Comparison of ENCODE assay signal across 21 mouse cellular contexts in the genomic region with DNA sequence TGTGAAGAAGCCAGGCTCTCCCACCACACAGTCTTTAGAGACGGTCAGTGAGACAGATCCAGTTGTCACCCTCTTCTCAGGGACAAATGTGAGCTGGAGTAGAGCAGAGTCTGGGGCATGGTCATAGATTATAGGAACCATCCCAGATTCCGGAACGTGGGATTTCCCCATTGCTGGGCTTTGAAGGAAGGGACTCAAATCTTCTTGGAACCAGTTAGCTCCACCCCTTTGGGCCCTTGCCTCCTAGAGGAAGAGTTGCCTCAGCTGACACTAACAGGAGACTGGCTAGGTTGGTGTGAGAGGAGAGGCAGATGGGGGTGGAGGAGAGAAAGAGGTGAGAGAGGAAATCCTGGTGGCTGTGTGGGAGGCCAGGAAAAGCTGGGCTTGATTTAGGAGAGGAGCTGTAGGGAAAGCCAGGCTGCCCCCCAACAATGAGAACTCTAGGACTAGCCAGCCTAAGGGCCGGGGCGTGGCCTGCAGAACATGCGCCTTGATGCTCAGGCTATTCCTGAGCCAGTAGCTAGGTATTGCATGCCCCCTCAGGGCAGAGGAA. TPM values are rescaled to one million over a fixed set of nuclear protein-coding genes. Genes with fewer than 3 reads are reported as not detected.
A peak's percentile ranks its signal among the peaks of the same experiment; 100 is the strongest.
DNase-seq lines count a peak whose midpoint lies in the region; ATAC-seq lines count a peak whose summit lies in the region.
"Had no signal": no experiment of that assay in that cellular context is flagged by ENCODE, and none has a peak within 500 bp of the region (broad histone marks: within the 10 kb centered on the region; RNA-seq: fewer than 3 reads in every experiment).

No protein-coding gene starts in this region.

- DNase-seq in frontal cortex, postnatal 25 days (ENCODE audit: low spot score in 2 of 2) = no peak
- peak; percentile 17 to 22 for DNase-seq in left cerebral cortex, postnatal 36 days (ENCODE audit: low spot score in 2 of 2)
- no peak for DNase-seq in left cerebral cortex, postnatal 14 days (ENCODE audit: low spot score in 2 of 2)
- peak; percentile 17 to 35 for DNase-seq in right cerebral cortex, adult 2 months (ENCODE audit: low spot score in 2 of 2)
- no peak for DNase-seq in right cerebral cortex, postnatal 10 days (ENCODE audit: low spot score in 2 of 2)
- DNase-seq in forebrain, embryonic 11.5 days (ENCODE audit: low spot score) = no peak
- DNase-seq: embryo, embryonic 11 days; forebrain, postnatal 0 days; gastrocnemius, postnatal 10 days; heart, adult 18-20 months; heart, postnatal 36 days; kidney, adult 11 months; thymus, adult 18-20 months had no signal

- no peak overlapping the region for H3K9ac ChIP-seq in forebrain, embryonic 11.5 days (ENCODE audit: low read length)
- H3K9ac ChIP-seq: forebrain, postnatal 0 days; heart, embryonic 13.5 days; lung, embryonic 15.5 days; stomach, embryonic 15.5 days had no signal

- H3K36me3 ChIP-seq in forebrain, embryonic 11.5 days (ENCODE audit: control insufficient read depth, insufficient read depth, low read length) = no peaks in the 10 kb centered on the region
- H3K36me3 ChIP-seq: heart, embryonic 13.5 days; lung, embryonic 15.5 days; stomach, embryonic 15.5 days had no signal

- no peaks in the 10 kb centered on the region for H3K4me1 ChIP-seq in forebrain, embryonic 11.5 days (replicated peaks; ENCODE audit: control insufficient read depth, insufficient read depth, low read length)
- H3K4me1 ChIP-seq: stomach, embryonic 15.5 days had no signal

- H3K27ac ChIP-seq in forebrain, embryonic 11.5 days (ENCODE audit: low read depth, low read length) = no peak overlapping the region
- H3K27ac ChIP-seq: heart, embryonic 13.5 days; lung, embryonic 15.5 days; stomach, embryonic 15.5 days had no signal

- ATAC-seq in frontal cortex, adult (ENCODE audit: low TSS enrichment) = peak; percentile 62
- no peak for ATAC-seq in forebrain, embryonic 11.5 days (replicated peaks; ENCODE audit: low FRiP score)

- intact Hi-C loops in left cerebral cortex, postnatal 36 days (cut with DNase I) = no loop called here
- intact Hi-C loops in left cerebral cortex, postnatal 14 days (cut with DNase I) = no loop called here

- WGBS in forebrain, embryonic 11.5 days = 93% methylated on average over 6 of the region's 6 CpGs

- no peaks in the 10 kb centered on the region for H3K9me3 ChIP-seq in forebrain, embryonic 11.5 days (ENCODE audit: control insufficient read depth, low read length)
- H3K9me3 ChIP-seq: heart, embryonic 13.5 days; lung, embryonic 15.5 days; stomach, embryonic 15.5 days had no signal

- no peaks in the 10 kb centered on the region for H3K27me3 ChIP-seq in forebrain, embryonic 11.5 days (ENCODE audit: control insufficient read depth, insufficient read depth, low read length)
- H3K27me3 ChIP-seq: CH12.LX; lung, embryonic 15.5 days; stomach, embryonic 15.5 days had no signal

- no peak overlapping the region for H3K4me3 ChIP-seq in forebrain, embryonic 11.5 days (ENCODE audit: low read depth, low read length)
- H3K4me3 ChIP-seq: heart, embryonic 13.5 days; lung, embryonic 15.5 days; stomach, embryonic 15.5 days had no signal

- no peak overlapping the region for H3K4me2 ChIP-seq in forebrain, embryonic 11.5 days (ENCODE audit: low read depth, low read length, severe bottlenecking)
- H3K4me2 ChIP-seq: heart, embryonic 13.5 days; lung, embryonic 15.5 days; stomach, embryonic 15.5 days had no signal

RNA-seq across cellular contexts. Expression of a gene that starts 31.1 kb away (rescaled TPM):
- 10 to 100 TPM; 19.0 to 24.1 TPM for total RNA-seq in left cerebral cortex, postnatal 36 days (2021)
- 10 to 100 TPM; 12.6 to 19.3 TPM for total RNA-seq in left cerebral cortex, postnatal 14 days (2021)
- 1.5 and 1.7 TPM in 2 replicates for polyA plus RNA-seq in forebrain, embryonic 11.5 days (2014; fragmentation: Nextera tagmentation; extraction: Ambion mirVana)
- total RNA-seq: adrenal gland, adult 18-20 months; CH12.LX; heart, adult 18-20 months; heart, postnatal 36 days; liver, adult 2 months; megakaryocyte-erythroid progenitor cell, adult 5-6 weeks had no signal
- polyA plus RNA-seq: liver, adult 2 months had no signal

RNA-seq across cellular contexts. Expression of a gene that starts 39.7 kb away (rescaled TPM):
- total RNA-seq in left cerebral cortex, postnatal 36 days (2021) = under 1 TPM in 1 of 2 experiments, not detected in 1; 0.62 TPM
- total RNA-seq in left cerebral cortex, postnatal 14 days (2021) = 1 to 10 TPM in 1 of 2 experiments, not detected in 1; 1.5 TPM
- not detected in 2 replicates for polyA plus RNA-seq in forebrain, embryonic 11.5 days (2014; fragmentation: Nextera tagmentation; extraction: Ambion mirVana)
- polyA plus RNA-seq: liver, adult 2 months had no signal

Comparison
In these comparisons a context has a peak if more than half of its experiments do, and no peak if none do; other contexts are left out.
1. DNase-seq: peak in left cerebral cortex, postnatal 36 days (2 of 2) and right cerebral cortex, adult 2 months (2 of 2); none in frontal cortex, postnatal 25 days (0 of 2), left cerebral cortex, postnatal 14 days (0 of 2), right cerebral cortex, postnatal 10 days (0 of 2) and forebrain, embryonic 11.5 days (single experiment).